Mouse (Mus musculus): Measurements from ENCODE around the gene Amt.

- TF ChIP-seq CTCF (IDR thresholded peaks at IDR 0.05; ENCODE audit: borderline replicate concordance, extremely low read depth, insufficient read depth, insufficient read length): no peak
- no peak for TF ChIP-seq POLR2A (IDR thresholded peaks at IDR 0.05; ENCODE audit: borderline replicate concordance, extremely low read depth, insufficient read depth, insufficient read length, poor library complexity, severe bottlenecking)
Measured at GRCm38 (mm10) chr9:108305170-108305569, 8.5 kb downstream of the Amt start.
